Mouse (Mus musculus) cerebellum, adult 2 months (tissue): ENCODE results near the gene Coil.

ENCODE experiments used
- CTCF ChIP-seq: fragments of 200-500 bp; IDR thresholded peaks from 2 replicates; pipeline ENCODE4 v1.5.1; 2011; ENCODE audit warnings: low read depth, mild to moderate bottlenecking, control low read depth, low read length, moderate library complexity, borderline replicate concordance; ENCODE audit not compliant: insufficient read depth
- POLR2A ChIP-seq: fragments of 200-500 bp; IDR thresholded peaks from 2 replicates; pipeline ENCODE4 v1.6.1; 2011; ENCODE audit warnings: low read length, control low read depth, borderline replicate concordance; ENCODE audit not compliant: insufficient read depth

- TF ChIP-seq POLR2A, result no peak
- no peak for TF ChIP-seq CTCF
Measured at GRCm38 (mm10) chr11:89000527-89000819, 30.4 kb downstream of the Coil start.
